Mouse (Mus musculus) A20 (cell line): ENCODE results near the gene 1700024P04Rik.
A peak's percentile ranks its signal among the peaks of the same experiment; 100 is the strongest.

Source experiments
- DNase-seq: peaks from one replicate; pipeline ENCODE4 v3.0.0-alpha.2; 2011; ENCODE audit warnings: low read depth, low spot score

The 1700024P04Rik gene

DNA sequence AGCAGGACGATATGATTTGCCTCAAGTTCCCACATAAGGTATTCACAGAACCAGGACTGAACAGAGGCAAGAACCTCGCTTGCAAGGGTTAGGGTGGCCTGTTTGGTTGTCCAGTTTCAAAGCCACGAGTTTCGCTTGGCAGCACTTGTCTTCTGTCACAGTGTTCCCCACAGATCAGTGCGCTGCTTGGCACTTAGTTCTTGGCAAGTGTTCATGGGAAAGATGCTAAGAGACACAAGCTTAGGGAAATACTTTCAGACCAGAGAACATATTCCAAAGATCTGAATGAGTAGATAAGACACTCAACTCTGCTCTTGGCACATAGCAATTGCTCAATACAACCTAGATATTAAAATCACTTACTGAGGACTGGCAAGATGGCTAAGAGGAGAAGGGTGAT lies 17.8 kb downstream of the 1700024P04Rik start:
- DNase-seq, result no peak

DNA sequence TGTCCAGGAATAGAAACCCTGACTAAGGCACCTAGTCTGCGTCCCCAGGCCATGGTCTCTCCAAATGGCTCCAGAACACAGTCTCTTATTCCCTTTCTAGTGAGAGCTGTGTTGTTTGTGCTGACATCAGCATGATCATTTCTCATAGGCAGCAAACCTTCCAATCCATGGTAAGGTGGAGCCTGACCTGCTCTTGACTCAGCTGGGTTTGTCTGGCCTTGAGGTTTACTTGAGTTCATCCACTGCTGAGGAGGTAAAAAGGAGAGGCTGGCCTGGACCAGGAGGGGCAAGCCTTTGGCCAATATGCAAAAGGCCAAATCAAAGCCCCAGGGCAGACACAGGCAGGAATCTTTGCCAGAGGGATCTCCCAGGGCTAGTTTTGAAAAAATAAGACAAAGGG lies 20.8 kb downstream of the 1700024P04Rik start:
- no peak for DNase-seq

DNA sequence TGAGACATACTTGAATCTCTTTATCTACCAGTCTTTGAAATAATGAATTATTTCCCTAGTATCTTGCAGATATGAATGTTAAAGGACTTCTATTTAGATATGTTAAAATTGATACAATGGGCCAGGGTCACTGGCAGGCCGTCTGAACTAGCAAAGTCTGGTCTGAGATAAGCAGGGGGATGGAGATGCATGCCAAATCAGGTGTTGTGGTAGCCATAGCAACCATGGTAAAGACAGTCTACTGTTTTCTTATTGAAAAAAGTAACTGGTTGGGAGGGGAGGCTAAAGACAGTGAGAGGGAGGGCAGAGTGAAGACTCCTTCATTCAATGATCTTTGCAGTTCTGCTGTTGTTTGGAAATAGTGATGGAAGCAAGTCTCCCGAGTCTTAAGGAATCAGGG lies 26.2 kb downstream of the 1700024P04Rik start:
- no peak for DNase-seq

DNA sequence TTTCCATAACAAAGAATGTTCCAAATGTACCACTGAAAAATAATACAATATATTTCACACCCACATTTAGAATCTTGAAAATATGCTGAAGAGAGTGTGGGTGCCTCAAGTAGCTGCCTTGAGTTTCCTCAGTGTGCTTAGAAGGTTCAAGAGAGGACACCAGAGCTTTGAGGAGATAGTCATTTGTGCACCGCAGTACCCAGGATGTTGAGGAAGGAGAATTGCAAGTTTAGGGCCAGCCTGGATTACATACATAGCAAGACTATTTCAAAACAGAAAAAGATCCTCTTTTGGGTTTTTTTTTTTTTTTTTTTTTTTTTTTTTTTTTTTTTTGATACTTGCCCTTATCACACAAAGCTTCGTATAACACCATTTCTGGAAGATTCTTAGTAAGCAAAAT lies 28.2 kb downstream of the 1700024P04Rik start:
- no peak for DNase-seq

DNA sequence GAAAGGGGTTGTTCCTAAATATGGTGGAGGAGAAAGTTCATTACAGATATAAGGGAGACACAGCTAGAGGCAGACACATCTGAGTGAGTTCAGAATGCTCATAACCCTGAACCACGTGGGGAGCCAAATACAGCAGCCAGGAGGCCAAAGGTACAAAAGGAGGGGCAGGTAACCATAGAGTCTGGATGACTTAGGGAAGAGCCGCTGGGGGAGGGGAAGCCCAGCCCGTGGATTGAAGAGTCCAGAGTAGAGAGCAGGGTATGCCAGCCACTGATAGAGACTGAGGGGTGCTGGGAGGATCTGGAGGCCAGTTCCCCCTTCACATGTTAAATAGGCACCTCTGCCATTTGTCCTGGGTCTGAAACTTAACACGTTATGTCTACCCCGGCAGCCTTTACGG lies 28.7 kb downstream of the 1700024P04Rik start:
- DNase-seq, result no peak

DNA sequence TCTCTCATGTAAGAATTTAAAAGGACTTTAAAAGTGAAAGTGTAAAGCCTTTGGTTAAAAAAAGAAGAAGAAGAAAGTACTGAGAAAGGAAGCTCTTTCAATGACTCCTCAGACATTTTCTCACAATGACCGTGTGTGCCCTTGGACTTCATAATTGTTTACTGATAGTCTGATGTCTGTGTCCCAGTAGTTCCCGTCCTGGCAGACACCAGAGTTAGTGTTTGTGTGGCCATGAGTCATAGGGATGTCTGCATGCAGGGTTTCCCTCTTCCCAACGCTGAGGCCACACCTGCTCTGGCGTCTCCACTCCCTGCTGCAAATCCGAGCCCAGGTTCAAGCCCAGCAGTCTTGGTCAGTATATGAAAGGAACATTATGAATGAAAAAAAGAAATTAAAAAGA lies 29.1 kb downstream of the 1700024P04Rik start:
- DNase-seq, result no peak

DNA sequence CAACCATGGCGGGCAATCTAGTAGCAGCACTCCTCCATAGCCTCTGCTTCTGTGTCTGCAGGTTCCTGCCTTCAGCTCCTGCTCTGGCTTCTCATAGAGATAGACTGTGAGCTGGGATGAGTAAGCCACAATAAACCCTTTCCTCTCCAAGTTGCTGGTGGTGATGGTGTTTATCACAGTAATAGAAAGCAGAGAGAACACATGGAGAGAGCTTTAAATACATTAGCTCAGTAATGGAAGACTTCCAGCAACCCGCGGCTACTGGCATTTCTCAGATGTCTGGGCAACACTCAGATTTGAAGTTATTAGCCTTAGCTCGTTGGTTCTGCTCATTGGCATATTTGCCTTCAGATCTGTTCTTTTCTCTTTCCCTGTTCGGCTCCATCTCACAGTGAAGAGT lies 30.5 kb downstream of the 1700024P04Rik start:
- DNase-seq, result no peak

DNA sequence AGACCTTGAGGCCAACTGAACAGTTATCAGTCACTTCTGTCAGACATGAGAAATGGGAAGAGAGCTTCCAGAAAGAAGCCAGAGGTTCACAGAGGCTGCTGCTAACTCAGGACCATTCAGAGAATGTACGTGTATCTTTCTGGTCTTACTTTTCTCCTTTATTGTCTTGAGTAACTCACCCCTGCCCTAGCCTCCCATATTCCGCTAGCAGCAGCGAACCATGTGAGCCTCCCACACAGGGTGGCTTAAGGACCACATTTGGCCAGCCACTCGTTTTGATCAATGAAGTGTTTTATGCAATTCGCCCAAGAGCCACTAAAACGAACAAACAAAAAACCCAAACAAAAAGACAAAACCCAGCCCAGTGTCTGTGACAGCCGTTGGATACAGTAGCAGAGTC lies 32.4 kb downstream of the 1700024P04Rik start:
- no peak for DNase-seq

DNA sequence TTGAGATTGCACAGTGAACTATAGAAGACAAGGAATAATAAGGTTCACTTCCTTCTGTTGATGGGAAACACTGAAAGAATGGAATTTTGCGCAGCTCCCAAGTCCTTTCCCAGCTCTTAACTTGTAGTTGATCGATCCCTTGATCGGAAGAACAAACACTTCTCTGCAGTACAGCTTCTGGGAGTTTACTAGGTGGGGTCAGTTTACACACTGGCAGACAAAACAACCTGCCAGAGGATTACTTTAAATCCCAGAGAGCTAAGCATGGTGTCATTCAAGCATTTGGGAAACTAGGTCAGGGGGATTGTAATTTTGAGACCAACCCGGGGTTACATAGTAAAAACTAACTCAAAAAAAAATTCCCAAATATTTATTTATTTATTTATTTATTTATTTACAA lies 36.2 kb downstream of the 1700024P04Rik start:
- DNase-seq, result no peak

DNA sequence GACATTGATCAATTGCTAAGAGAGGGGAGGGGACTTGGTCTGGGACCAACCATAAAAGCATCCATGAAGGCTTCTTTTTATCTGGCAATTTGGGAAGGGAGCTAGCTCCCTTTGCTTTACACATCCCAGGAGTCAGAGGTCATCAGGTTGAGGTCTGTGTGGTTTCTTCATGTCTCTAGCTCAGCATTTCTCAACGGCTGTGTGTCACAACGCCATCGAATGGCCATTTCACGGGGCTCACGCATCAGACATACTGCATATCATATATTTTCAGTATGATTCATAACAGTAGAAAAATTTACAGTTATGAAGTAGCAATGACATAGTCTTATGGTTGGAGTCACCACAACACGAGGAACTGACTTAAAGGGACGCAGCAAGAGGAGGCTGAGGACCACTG lies 37.9 kb downstream of the 1700024P04Rik start:
- no peak for DNase-seq

DNA sequence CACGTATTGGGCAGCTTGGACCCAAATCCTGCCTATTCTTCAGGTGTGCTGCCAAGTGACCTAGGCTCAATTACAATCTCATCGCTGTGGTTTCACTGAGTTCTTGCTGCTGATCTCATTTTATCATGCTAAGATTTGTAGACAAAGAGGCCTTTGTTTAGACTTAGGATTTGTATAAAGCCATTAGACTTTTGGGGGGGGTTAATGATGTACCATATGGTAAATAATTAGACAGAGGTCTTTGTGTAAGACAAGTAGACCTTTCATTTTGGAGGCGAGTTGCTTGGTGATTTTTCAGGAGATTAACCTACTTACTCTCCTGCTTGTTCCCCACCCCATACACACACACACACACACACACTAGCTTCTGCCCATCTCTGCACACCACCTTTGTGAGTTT lies 38.5 kb downstream of the 1700024P04Rik start:
- no peak for DNase-seq

DNA sequence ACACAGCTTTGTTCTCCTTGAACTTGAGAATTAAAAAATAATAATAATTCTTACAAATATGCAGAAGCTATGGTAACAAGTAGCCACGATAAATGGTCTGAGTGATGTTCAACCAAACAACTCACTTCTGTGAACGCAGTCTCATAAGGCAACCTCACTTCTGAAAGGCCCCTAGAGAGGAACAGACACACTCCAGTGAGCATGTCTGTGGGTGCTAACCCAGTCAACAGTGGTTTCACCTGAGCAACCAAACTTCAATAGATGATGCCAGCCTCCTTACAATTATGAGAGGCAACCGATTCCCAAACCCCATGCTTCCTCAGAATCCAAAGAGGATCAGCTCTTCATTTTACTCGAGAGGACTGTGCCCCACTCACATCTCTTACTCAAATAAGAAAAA lies 39.0 kb downstream of the 1700024P04Rik start:
- peak; percentile 88 for DNase-seq

DNA sequence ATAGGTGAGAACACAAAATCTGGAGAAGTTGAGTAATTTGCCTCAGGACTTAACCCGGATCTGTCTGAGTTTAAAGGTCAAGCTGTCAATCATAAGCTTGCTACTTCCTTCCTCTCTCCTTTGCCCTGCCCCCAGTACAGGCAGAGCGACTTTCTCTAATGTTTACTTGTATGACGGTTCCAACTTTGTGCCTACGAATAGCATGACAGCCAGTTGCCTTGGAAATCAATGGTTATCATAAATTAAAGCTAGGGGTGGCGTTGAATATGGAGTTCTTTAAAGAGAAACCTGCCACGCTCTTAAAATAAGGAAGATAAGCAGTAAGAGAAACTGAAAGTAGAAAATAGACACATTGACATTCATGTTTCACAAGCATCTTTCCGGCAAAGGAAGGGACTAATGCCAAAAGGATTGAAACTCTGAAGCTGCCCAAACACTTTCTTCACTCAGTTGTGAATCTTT lies 39.7 kb downstream of the 1700024P04Rik start:
- DNase-seq, result peak; percentile 89

DNA sequence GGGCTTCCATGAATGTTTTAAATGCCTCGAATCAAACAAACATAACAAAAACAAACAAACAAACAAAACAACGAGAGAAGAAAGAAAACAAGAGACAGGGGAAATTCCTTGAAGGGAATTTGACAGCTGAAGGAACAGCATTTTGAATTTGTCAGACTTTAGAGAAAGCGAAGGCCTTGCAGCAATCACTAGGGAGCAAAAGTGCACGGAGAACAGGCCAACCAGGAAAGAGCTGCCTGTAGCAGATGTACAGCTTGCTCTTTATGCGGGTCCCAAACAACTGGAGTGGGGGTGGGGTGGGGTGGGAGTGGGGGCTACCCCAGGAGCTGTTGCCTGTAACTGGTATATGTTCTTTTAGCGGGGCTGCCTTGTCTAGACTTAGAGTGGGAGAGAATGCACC lies 42.0 kb downstream of the 1700024P04Rik start:
- no peak for DNase-seq

DNA sequence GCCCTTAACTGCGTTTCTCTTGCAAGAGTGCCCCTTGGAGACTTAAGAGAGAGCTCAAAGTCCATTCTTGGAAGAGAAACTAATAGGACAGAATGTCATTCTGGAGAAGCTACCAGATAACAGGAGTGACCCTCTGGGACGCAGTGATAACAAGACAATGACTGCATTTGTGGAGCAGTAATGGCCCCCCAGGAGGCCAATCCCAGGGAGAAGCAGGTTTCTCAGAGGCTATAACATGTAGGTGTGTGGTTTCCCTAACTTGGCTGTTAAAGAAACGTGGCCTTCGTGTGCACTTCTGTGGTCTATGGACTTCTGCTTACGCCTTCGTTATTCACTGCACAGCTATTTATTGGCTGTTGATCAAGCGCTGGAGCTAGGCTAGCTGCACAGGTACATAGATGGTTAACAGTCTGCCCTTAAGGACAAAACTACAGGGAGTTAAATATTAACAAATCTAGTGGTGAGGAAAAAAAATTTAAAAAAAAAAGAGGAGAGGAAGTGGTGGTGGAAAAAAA lies 42.5 kb downstream of the 1700024P04Rik start:
- DNase-seq, result no peak

DNA sequence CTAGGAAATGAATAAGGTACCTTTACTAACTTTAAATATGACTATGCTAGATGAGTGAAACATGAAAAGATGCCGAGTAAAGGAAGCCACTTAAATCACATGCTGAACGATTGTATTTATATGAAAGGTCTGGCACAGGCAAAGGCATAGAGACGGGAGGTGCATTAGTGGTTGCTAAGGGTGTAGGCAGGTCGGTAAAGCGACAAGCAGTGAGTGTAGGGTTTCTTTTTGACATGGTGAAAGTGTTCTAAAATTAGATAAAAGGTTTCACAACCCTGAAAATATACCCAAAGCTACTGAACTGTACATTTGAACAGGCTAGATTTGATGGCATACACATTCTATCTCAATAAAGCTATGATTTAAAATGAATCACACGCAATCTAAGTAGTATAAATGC lies 47.3 kb downstream of the 1700024P04Rik start:
- peak; percentile 48 for DNase-seq
